Mouse (Mus musculus) forebrain, embryonic 16.5 days (tissue): ENCODE data around the gene Sox15. TPM values are rescaled to one million over a fixed set of nuclear protein-coding genes. Genes with fewer than 3 reads are reported as not detected.
A peak's percentile ranks its signal among the peaks of the same experiment; 100 is the strongest.

Experiments
- ATAC-seq: fragments of 200-750 bp; cut with Nextera tagmentation; 2 replicates; pipeline ENCODE4 v1.8.0; 2017; ENCODE audit warnings: mild to moderate bottlenecking, moderate library complexity
- H3K27ac ChIP-seq: fragments of 300-500 bp; sonication (generic); 2 replicates; pipeline ENCODE4 v1.5.1; 2014; ENCODE audit warnings: low read length, control low read depth
- H3K27me3 ChIP-seq: fragments of 300-500 bp; sonication (generic); replicated peaks from 2 replicates; pipeline ENCODE4 v1.6.1; 2014; ENCODE audit warnings: low read length; ENCODE audit not compliant: control insufficient read depth, insufficient read depth
- H3K36me3 ChIP-seq: fragments of 300-500 bp; sonication (generic); 2 replicates; pipeline ENCODE4 v1.6.1; 2014; ENCODE audit not compliant: control insufficient read depth, insufficient read depth
- H3K4me1 ChIP-seq: fragments of 300-500 bp; sonication (generic); replicated peaks from 2 replicates; pipeline ENCODE4 v1.6.1; 2014; ENCODE audit warnings: low read length; ENCODE audit not compliant: control insufficient read depth, insufficient read depth
- H3K4me2 ChIP-seq: fragments of 300-500 bp; sonication (generic); 2 replicates; pipeline ENCODE4 v1.6.1; 2014; ENCODE audit warnings: mild to moderate bottlenecking, low read length, control low read depth
- H3K4me3 ChIP-seq: fragments of 300-500 bp; sonication (generic); replicated peaks from 2 replicates; pipeline ENCODE4 v1.5.1; 2014; ENCODE audit warnings: mild to moderate bottlenecking, low read length, control low read depth
- H3K9ac ChIP-seq: fragments of 300-500 bp; sonication (generic); replicated peaks from 2 replicates; pipeline ENCODE4 v1.6.1; 2014; ENCODE audit warnings: low read depth, low read length, control low read depth
- H3K9me3 ChIP-seq: fragments of 300-500 bp; sonication (generic); 2 replicates; pipeline ENCODE4 v1.6.1; 2016; ENCODE audit warnings: low read length; ENCODE audit not compliant: control insufficient read depth
- WGBS: fragments of 180-500 bp; shearing (Covaris S2); extraction: QIAGEN DNeasy Blood & Tissue Kit; methylation state at CpG from one replicate; pipeline ENCODE4 v1.1.7; 2014; 5-methylcytosine and 5-hydroxymethylcytosine counted together
- microRNA counts: library from miRNA; unstranded; fragments of <30 nt; microRNA quantifications from one replicate; lab custom pipeline; 2016
- microRNA-seq: library from miRNA; unstranded; fragments of <30 nt; microRNA quantifications from one replicate; pipeline ENCODE4, GENCODE M21; 2017
- polyA plus RNA-seq: library from polyadenylated mRNA; unstranded; fragments of >200 nt; fragmentation: Nextera tagmentation; extraction: Ambion mirVana; gene quantifications from 2 replicates; pipeline ENCODE4 v1.2.1, GENCODE M21; 2015

The Sox15 gene
- polyA plus RNA-seq, 1 experiment from 2014 or later: not detected

GRCm38 (mm10) chr11:69703814-69704612, 48.9 kb downstream of the Sox15 start:
- 69% methylated on average over 8 of the region's 8 CpGs for WGBS
- Histone ChIP-seq H3K9ac (no peak overlapping the region), H3K4me3 (no peak overlapping the region), H3K27ac (no peak overlapping the region), H3K4me1 (peaks cover 5% of the 10 kb centered on the region; the same call in 1 of the 2 replicates), H3K4me2 (no peak overlapping the region), H3K27me3 (no peaks in the 10 kb centered on the region), H3K36me3 (no peaks in the 10 kb centered on the region), H3K9me3 (no peaks in the 10 kb centered on the region)
- ATAC-seq: no peak

- 46% methylated on average over 2 of the region's 2 CpGs for WGBS
- no peaks in the 10 kb centered on the region for H3K9me3 ChIP-seq
- no peak overlapping the region for H3K4me2 ChIP-seq
- no peak for ATAC-seq
- H3K36me3 ChIP-seq: no peaks in the 10 kb centered on the region
- H3K4me3 ChIP-seq: no peak overlapping the region
- peaks cover 5% of the 10 kb centered on the region; the same call in 1 of the 2 replicates for H3K4me1 ChIP-seq
- H3K27me3 ChIP-seq: no peaks in the 10 kb centered on the region
- H3K27ac ChIP-seq: no peak overlapping the region
- H3K9ac ChIP-seq: no peak overlapping the region
These were observed 49.5 kb downstream of the Sox15 start for GRCm38 (mm10) chr11:69704613-69705010.

MicroRNAs encoded within 50 kb of the gene (microRNA counts, 519-probe panel; counts per million panel counts)
- microRNA mmu-miR-1934 (lab: Ali Mortazavi, UCI) (not detected), microRNA mmu-miR-467f (lab: Ali Mortazavi, UCI) (2,107 counts per million, percentile 36 among the panel's probes with 10 or more counts)

Small RNA genes within 50 kb of the gene (microRNA-seq; reads per million reads assigned to microRNA genes)
- 1.0 reads per million for gene Mir1934
- gene Mir467f: not detected

Other genes with a start within 250 kb of the Sox15 start
- gene Kdm6b, start 241.6 kb upstream of the Sox15 start, polyA plus RNA-seq: 48.4 and 52.8 TPM in 2 replicates
- gene Dnah2, start 106.2 kb upstream of the Sox15 start, polyA plus RNA-seq: 3.5 and 3.7 TPM in 2 replicates
- 95.7 and 123 TPM in 2 replicates for gene Efnb3, start 95.1 kb upstream of the Sox15 start, polyA plus RNA-seq
- 27.3 and 28.6 TPM in 2 replicates for gene Wrap53, start 75.1 kb upstream of the Sox15 start, polyA plus RNA-seq
- 103 and 109 TPM in 2 replicates for gene Trp53, start 75.0 kb upstream of the Sox15 start, polyA plus RNA-seq
- gene Atp1b2, start 49.4 kb upstream of the Sox15 start, polyA plus RNA-seq: 30.2 and 33.8 TPM in 2 replicates
- not detected in 2 replicates for gene Shbg, start 37.4 kb upstream of the Sox15 start, polyA plus RNA-seq
- 17.3 and 23.8 TPM in 2 replicates for gene Sat2, start 33.3 kb upstream of the Sox15 start, polyA plus RNA-seq
- gene Fxr2, start 22.3 kb upstream of the Sox15 start, polyA plus RNA-seq: 37.1 and 47.7 TPM in 2 replicates
- 82.1 and 90.4 TPM in 2 replicates for gene Mpdu1, start 7.3 kb downstream of the Sox15 start, polyA plus RNA-seq
- gene Cd68, start 10.8 kb downstream of the Sox15 start, polyA plus RNA-seq: 6.4 and 7.8 TPM in 2 replicates
- gene Eif4a1, start 17.1 kb downstream of the Sox15 start, polyA plus RNA-seq: 563 and 599 TPM in 2 replicates
- gene Senp3, start 26.8 kb downstream of the Sox15 start, polyA plus RNA-seq: 97.0 and 115 TPM in 2 replicates
- gene Tnfsf13, start 30.5 kb downstream of the Sox15 start, polyA plus RNA-seq: 0.34 and 0.46 TPM in 2 replicates
- 1.1 and 1.2 TPM in 2 replicates for gene Tnfsf12, start 40.5 kb downstream of the Sox15 start, polyA plus RNA-seq
- 0.81 and 1.2 TPM in 2 replicates for gene Tnfsfm13, start 40.8 kb downstream of the Sox15 start, polyA plus RNA-seq
- gene Polr2a, start 103.3 kb downstream of the Sox15 start, polyA plus RNA-seq: 16.4 and 18.1 TPM in 2 replicates
- gene Slc35g3, start 106.7 kb downstream of the Sox15 start, polyA plus RNA-seq: 0.16 and 0.18 TPM in 2 replicates
- 3.3 and 3.6 TPM in 2 replicates for gene Zbtb4, start 110.6 kb downstream of the Sox15 start, polyA plus RNA-seq
- 1.2 TPM in 2 replicates for gene Chrnb1, start 140.6 kb downstream of the Sox15 start, polyA plus RNA-seq
- gene Fgf11, start 146.5 kb downstream of the Sox15 start, polyA plus RNA-seq: 5.2 and 5.9 TPM in 2 replicates
- gene Tmem102, start 150.3 kb downstream of the Sox15 start, polyA plus RNA-seq: 0.45 and 0.77 TPM in 2 replicates
- gene Gm39566, start 160.0 kb downstream of the Sox15 start, polyA plus RNA-seq: not detected in 2 replicates
- gene Spem2, start 163.2 kb downstream of the Sox15 start, polyA plus RNA-seq: not detected in 2 replicates
- 0.72 and 0.75 TPM in 2 replicates for gene Spem1, start 166.9 kb downstream of the Sox15 start, polyA plus RNA-seq
- gene Nlgn2, start 182.5 kb downstream of the Sox15 start, polyA plus RNA-seq: 18.7 and 22.8 TPM in 2 replicates
- gene Tmem256, start 183.2 kb downstream of the Sox15 start, polyA plus RNA-seq: 254 and 272 TPM in 2 replicates
- gene Plscr3, start 191.1 kb downstream of the Sox15 start, polyA plus RNA-seq: 55.0 and 57.7 TPM in 2 replicates
- gene Tnk1, start 203.4 kb downstream of the Sox15 start, polyA plus RNA-seq: 0.29 and 0.39 TPM in 2 replicates
- gene Tmem95, start 222.7 kb downstream of the Sox15 start, polyA plus RNA-seq: not detected in 2 replicates
- gene Kctd11, start 226.1 kb downstream of the Sox15 start, polyA plus RNA-seq: 1.3 and 1.9 TPM in 2 replicates
- 0.48 and 0.49 TPM in 2 replicates for gene Acap1, start 240.2 kb downstream of the Sox15 start, polyA plus RNA-seq
- 16.4 and 18.5 TPM in 2 replicates for gene 2810408A11Rik, start 245.7 kb downstream of the Sox15 start, polyA plus RNA-seq
- 19.0 and 21.5 TPM in 2 replicates for gene Neurl4, start 245.8 kb downstream of the Sox15 start, polyA plus RNA-seq